Mouse (Mus musculus) Patski (cell line): ENCODE results near the gene Tuba1c. TPM values are rescaled to one million over a fixed set of nuclear protein-coding genes. Genes with fewer than 3 reads are reported as not detected.
"Not testable (repeated sequence)": the region's sequence is repeated elsewhere in the genome, so short reads cannot be mapped to it uniquely, and the experiment has no call there.

ENCODE experiments used
- ATAC-seq: fragments of 100-300 bp; one replicate; pipeline ENCODE4 v1.8.0; 2021
- CTCF ChIA-PET: fragments of 350-600 bp; sonication (Branson Sonifier 250); formaldehyde crosslinking; loops from one replicate; lab custom pipeline; 2022; ENCODE audit warnings: inconsistent platforms; lab: Charles Lee
- POLR2A ChIA-PET: fragments of 350-600 bp; sonication (Branson Sonifier 250); formaldehyde crosslinking; loops from one replicate; lab custom pipeline; 2022; ENCODE audit warnings: antibody characterized with exemption, inconsistent platforms; lab: Charles Lee
- DNase-seq: peaks from one replicate; pipeline ENCODE4 v3.0.0-alpha.2; 2011; ENCODE audit warnings: low read depth, low spot score
- H3K27me3 ChIP-seq: fragments of 371-371 bp; one replicate; pipeline ENCODE4 v1.5.1; 2021
- CTCF ChIP-seq: fragments of 100-300 bp; IDR thresholded peaks from one replicate; pipeline ENCODE4 v1.5.1; 2021
- in situ Hi-C: fragments of 300-500 bp; cut with MboI; formaldehyde crosslinking; loops from 3 replicates; pipeline ENCODE4 v1.11.1; 2018; ENCODE audit warnings: low pct_unique_long_range_greater_than_20kb, mixed read lengths
- polyA plus RNA-seq: library from polyadenylated mRNA; unstranded; gene quantifications from one replicate; pipeline ENCODE4 v1.2.3, GENCODE M21; 2021

Tuba1c gene
- polyA plus RNA-seq, 1 experiment from 2014 or later: 210 TPM

DNA sequence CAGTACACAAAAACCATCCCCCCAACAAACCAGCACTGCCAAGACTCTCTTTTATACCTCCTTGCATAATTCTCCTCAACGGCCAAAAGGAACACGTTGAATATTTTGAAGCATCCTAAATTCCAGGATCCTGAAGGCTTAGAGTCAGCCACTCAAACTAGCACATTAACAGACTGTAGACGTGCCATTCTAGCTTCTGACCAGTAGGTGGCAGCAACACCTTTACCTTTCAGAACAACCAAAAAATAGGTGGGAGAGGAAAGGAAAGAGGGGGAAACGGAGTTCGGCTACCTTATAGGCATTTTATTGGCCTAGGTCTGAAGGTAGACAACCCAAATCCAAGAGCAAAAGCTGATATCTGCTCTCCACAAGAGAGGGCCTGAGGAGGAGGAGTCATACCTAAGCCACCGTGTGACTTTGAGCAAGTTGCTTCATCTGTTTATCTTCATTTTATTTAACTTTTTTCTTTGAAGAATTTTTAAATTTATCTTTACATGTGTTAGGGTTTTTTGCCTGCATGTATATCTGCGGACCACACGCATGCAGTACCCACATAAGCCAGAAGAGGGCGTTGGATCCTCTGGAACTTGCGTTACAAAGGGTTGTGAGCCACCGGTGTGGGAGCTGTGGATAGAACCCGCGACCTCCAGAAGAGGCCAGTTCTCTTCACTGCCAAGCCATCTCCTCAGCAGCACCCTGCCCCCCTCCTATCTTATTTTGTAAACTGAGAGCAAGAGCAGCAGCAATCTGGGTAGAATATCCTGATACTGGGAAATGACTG is 20.0 kb downstream of the Tuba1c start:
- ATAC-seq (no peak), DNase-seq (no peak)
- no peaks in the 10 kb centered on the region for H3K27me3 ChIP-seq
- in situ Hi-C loops: loop anchor here (5.0 kb wide), 1 partner anchor 63 kb away; no protein-coding TSS in a partner anchor
- TF ChIP-seq CTCF: no peak
- ChIA-PET CTCF (interaction anchor here (0.7 to 4.4 kb wide), 19 partner anchors 9 to 216 kb away, joined by 3 to 26 read pairs (median 5); partner anchors contain the start of gene Troap), POLR2A (interaction anchor here (0.6 kb wide), 1 partner anchor 47 kb away, joined by 3 read pairs; no protein-coding TSS in a partner anchor)

DNA sequence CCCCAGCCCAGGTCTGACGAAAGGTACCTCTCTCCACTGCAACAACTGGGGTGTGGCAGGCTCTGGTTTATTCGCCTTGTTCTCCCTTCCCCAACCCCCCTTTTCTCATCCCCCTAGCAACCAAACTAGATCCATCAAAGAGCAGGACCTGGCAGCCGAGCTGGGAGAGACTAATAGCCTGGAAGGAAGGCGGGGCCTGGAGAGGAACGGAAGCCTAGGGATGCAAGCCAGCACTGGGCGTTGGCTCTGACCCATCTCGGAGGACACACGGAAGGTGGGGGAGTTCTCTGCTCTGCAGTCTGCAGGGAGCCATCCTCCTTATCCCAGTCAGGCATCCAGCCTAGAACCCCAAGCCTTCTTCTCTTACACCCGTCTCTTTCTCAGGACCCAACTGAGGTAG is 23.7 kb downstream of the Tuba1c start:
- in situ Hi-C loops: no loop called here
- ATAC-seq: no peak
- TF ChIP-seq CTCF: no peak
- CTCF ChIA-PET: interaction anchor here (1.4 kb wide), 1 partner anchor 27 kb away, joined by 3 read pairs; no protein-coding TSS in a partner anchor
- no peaks in the 10 kb centered on the region for H3K27me3 ChIP-seq
- no peak for DNase-seq
- POLR2A ChIA-PET: no interaction called here

GRCm38 (mm10) chr15:99055040-99055439 is 25.3 kb downstream of the Tuba1c start, which contains the start of gene Prph:
Gene Prph, plus strand, starts transcription at chr15:99055174.
- TF ChIP-seq CTCF: no peak
- in situ Hi-C loops: no loop called here

DNA sequence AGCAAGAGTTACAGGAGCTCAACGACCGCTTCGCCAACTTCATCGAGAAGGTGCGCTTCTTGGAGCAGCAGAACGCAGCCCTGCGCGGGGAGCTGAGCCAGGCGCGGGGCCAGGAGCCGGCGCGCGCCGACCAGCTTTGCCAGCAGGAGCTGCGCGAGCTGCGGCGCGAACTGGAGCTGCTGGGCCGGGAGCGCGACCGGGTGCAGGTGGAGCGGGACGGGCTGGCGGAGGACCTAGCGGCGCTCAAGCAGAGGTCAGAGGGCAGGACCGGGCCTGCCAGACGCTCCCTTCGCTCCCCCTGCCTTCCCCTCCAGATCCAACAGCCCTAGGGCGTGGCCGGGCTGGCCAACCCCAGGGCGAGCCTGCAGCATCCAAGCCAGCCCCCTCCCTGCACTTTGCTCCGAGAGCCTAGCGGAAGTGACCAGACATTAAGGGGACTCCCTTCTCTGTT is 25.8 kb downstream of the Tuba1c start:
- POLR2A ChIA-PET: interaction anchor here (0.6 to 1.4 kb wide), 2 partner anchors 19 to 229 kb away, joined by 3 read pairs; partner anchors contain the start of gene Troap

More at GRCm38 (mm10) chr15:99055040-99055439, 25.3 kb downstream of the Tuba1c start, which contains the start of gene Prph:
- ChIA-PET POLR2A (interaction anchor here (0.5 to 0.6 kb wide), 2 partner anchors 14 to 230 kb away, joined by 3 read pairs; no protein-coding TSS in a partner anchor), CTCF (interaction anchor here (1.4 to 1.5 kb wide), 2 partner anchors 31 to 44 kb away, joined by 3 read pairs; no protein-coding TSS in a partner anchor)
- ATAC-seq: no peak
- DNase-seq: no peak
- no peaks in the 10 kb centered on the region for H3K27me3 ChIP-seq

DNA sequence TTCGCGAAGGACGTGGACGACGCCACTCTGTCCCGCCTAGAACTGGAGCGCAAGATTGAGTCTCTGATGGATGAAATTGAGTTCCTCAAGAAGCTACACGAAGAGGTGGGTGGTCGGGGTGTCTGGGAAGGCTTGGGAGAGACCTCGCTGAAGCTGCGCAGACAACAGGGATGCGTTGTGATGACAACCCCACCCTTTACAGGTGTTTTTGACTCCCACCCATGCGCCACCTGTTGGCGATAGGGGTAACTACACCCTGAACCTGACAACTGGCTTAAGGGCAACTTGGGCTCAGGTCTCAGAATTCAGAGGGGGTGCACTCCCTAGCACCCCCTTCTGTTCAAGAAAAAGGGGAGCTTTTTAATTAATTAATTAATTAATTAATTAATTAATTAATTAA is 26.6 kb downstream of the Tuba1c start:
- no peak for TF ChIP-seq CTCF
- ATAC-seq: no peak
- ChIA-PET CTCF (interaction anchor here (0.6 to 1.6 kb wide), 5 partner anchors 13 to 57 kb away, joined by 3 to 7 read pairs (median 4); no protein-coding TSS in a partner anchor), POLR2A (interaction anchor here (1.4 kb wide), 1 partner anchor 18 kb away, joined by 3 read pairs; the partner anchor contains the start of gene Troap)
- DNase-seq: no peak
- in situ Hi-C loops: no loop called here
- no peaks in the 10 kb centered on the region for H3K27me3 ChIP-seq

More for the DNA sequence above, 25.8 kb downstream of the Tuba1c start:
- CTCF ChIA-PET: interaction anchor here (1.3 to 1.6 kb wide), 4 partner anchors 29 to 43 kb away, joined by 3 to 7 read pairs (median 4); no protein-coding TSS in a partner anchor
- H3K27me3 ChIP-seq: no peaks in the 10 kb centered on the region
- in situ Hi-C loops: no loop called here
- no peak for TF ChIP-seq CTCF
- DNase-seq (no peak), ATAC-seq (no peak)

DNA sequence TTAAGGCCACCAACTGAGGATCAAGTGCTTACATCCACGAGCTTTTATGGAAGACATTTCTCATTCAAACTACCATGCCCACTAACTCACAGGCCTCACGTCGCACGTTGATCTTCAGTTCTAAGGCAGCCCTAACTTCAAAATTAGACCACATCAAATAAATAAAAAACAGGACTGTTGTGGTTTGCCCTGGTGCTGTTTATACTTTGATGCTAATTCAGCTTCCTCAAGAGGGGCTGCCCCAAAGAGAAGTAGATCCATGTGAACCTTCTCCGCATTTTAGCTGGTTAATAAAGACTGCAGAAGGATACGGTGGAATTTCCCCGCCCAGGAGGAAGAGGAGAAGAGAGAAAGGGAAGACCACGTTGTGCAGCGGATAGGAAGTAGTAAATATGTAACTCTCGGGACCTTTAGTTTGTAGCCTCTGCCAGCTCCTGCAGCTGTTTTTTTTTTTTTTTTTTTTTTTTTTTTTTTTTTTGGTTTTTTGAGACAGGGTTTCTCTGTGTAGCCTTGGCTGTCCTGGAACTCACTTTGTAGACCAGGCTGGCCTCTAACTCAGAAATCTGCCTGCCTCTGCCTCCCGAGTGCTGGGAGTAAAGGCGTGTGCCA is 36.0 kb downstream of the Tuba1c start:
- ChIA-PET CTCF (interaction anchor here (1.1 kb wide), 1 partner anchor 17 kb away, joined by 3 read pairs; no protein-coding TSS in a partner anchor), POLR2A (no interaction called here)
- DNase-seq: no peak
- no peak for ATAC-seq
- TF ChIP-seq CTCF: no peak
- H3K27me3 ChIP-seq: peaks cover 3% of the 10 kb centered on the region
- in situ Hi-C loops: no loop called here

DNA sequence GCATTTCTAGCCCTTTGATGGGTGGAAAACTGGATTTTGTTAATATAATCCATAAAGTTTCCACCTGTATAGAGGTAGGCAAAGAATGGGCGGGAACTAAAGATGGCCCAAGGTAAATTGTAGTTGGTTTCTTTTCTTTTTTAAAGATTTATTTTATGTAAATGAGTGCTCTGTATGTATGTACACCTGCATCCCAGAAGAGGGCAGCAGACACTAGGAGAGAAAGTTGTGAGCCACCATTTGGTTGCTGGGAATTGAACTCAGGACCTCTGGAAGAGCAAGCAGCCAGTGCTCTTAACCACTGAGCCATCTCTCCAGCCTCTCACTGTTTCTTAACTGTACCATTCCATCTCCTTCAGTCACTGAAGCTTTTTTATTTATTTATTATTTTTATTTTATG is 42.3 kb downstream of the Tuba1c start:
- in situ Hi-C loops: no loop called here
- no peak for TF ChIP-seq CTCF
- DNase-seq: no peak
- H3K27me3 ChIP-seq: no peaks in the 10 kb centered on the region
- CTCF ChIA-PET: interaction anchor here (1.2 kb wide), 1 partner anchor 14 kb away, joined by 3 read pairs; no protein-coding TSS in a partner anchor
- POLR2A ChIA-PET: no interaction called here
- no peak for ATAC-seq

DNA sequence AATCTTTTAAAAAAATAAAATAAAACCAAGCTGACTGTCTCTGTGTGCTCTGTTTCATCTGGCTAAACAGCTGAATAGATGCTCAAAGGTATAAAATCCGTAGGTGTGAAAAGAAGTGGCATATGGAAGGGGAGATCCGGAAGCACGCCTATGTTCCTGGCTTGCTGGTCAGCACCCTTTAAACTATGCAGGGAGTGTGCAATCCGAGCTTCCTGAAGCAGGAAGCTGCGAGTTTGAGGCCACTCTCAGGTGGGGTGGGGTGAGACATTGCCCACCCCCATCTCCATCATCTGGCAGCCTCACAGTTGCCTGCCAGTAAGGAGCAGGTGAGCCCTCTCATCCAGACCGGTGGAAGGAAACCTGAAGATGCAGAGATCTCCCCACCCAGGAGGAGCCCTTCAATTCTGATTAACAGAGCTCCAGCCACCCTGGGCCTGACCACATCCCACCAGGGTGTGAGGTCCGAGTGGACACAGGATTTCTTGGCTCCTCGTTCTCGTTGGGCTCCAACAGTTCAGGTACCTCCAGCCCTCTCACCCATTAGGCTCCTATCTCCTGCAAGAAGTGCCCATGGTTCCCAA is 44.4 kb downstream of the Tuba1c start, which contains the start of gene Troap:
TSS of gene Troap (plus strand) at position 557 of the 581 bp plus-strand sequence.
- H3K27me3 ChIP-seq: no peaks in the 10 kb centered on the region
- ChIA-PET POLR2A (interaction anchor here (0.6 to 1.8 kb wide), 5 partner anchors 14 to 108 kb away, joined by 3 to 4 read pairs (median 3); partner anchors contain the start of gene C1ql4), CTCF (interaction anchor here (1.1 to 2.1 kb wide), 6 partner anchors 11 to 50 kb away, joined by 3 to 8 read pairs (median 5); no protein-coding TSS in a partner anchor)
- DNase-seq: no peak
- ATAC-seq: no peak
- in situ Hi-C loops: no loop called here
- TF ChIP-seq CTCF: no peak

- DNase-seq: peak; percentile 92
- TF ChIP-seq CTCF: no peak
- ATAC-seq: peak; percentile 95
- H3K27me3 ChIP-seq: no peaks in the 10 kb centered on the region
- ChIA-PET CTCF (interaction anchor here (1.1 to 2.1 kb wide), 6 partner anchors 10 to 51 kb away, joined by 3 to 8 read pairs (median 5); no protein-coding TSS in a partner anchor), POLR2A (interaction anchor here (0.9 to 1.8 kb wide), 5 partner anchors 13 to 45 kb away, joined by 3 to 4 read pairs (median 3); partner anchors contain the start of genes C1ql4 and Tuba1c)
- in situ Hi-C loops: no loop called here
Observed at GRCm38 (mm10) chr15:99074600-99075333, 45.1 kb downstream of the Tuba1c start.

- H3K27me3 ChIP-seq, in situ Hi-C loops, DNase-seq, ATAC-seq: not testable (repeated sequence)
- ChIA-PET CTCF (interaction anchor here (1.1 kb wide), 1 partner anchor 10 kb away, joined by 3 read pairs; no protein-coding TSS in a partner anchor), POLR2A (interaction anchor here (0.6 kb wide), 1 partner anchor 29 kb away, joined by 4 read pairs; no protein-coding TSS in a partner anchor)
Observed at GRCm38 (mm10) chr15:99076011-99076410, 46.3 kb downstream of the Tuba1c start.
